Comparison of ENCODE assay signal across 27 mouse cellular contexts in genomic region chr12:26698838-26699237, GRCm38 (mm10).
A peak's percentile ranks its signal among the peaks of the same experiment; 100 is the strongest.
DNase-seq lines count a peak whose midpoint lies in the region; ATAC-seq and TF ChIP-seq lines count a peak whose summit lies in the region.
"Had no signal": no experiment of that assay in that cellular context is flagged by ENCODE, and none has a peak within 500 bp of the region (broad histone marks: within the 10 kb centered on the region; RNA-seq: fewer than 3 reads in every experiment).

No protein-coding gene starts in this region.

- H3K27ac ChIP-seq in hindbrain, postnatal 0 days = no peak overlapping the region
- no peak overlapping the region for H3K27ac ChIP-seq in hindbrain, embryonic 14.5 days
- H3K27ac ChIP-seq: embryonic facial prominence, embryonic 12.5 days; forebrain, embryonic 12.5 days; gastrocnemius, adult 2 months; hindbrain, embryonic 12.5 days; kidney, embryonic 15.5 days; limb, embryonic 13.5 days; midbrain, embryonic 15.5 days; stomach, embryonic 15.5 days had no signal

- no peak overlapping the region for H3K4me3 ChIP-seq in hindbrain, postnatal 0 days (ENCODE audit: low read length)
- no peak overlapping the region for H3K4me3 ChIP-seq in hindbrain, embryonic 14.5 days (replicated peaks; ENCODE audit: low read length)
- H3K4me3 ChIP-seq: embryonic facial prominence, embryonic 12.5 days; forebrain, embryonic 12.5 days; gastrocnemius, adult 2 months; hindbrain, embryonic 12.5 days; kidney, embryonic 15.5 days; limb, embryonic 13.5 days; midbrain, embryonic 15.5 days; stomach, embryonic 15.5 days had no signal

- 35% methylated on average over 1 of the region's 1 CpGs for WGBS in hindbrain, postnatal 0 days
- WGBS in hindbrain, embryonic 14.5 days = 60% methylated on average over 1 of the region's 1 CpGs

- DNase-seq in cerebellum, postnatal 10 days = peak; percentile 29 to 33
- DNase-seq in cerebellum, adult 11-12 months = no peak
- peak; percentile 49 for DNase-seq in heart, adult 11 months
- DNase-seq in heart, postnatal 25 days (ENCODE audit: low spot score) = no peak
- peak; percentile 48 for DNase-seq in hindbrain, postnatal 0 days (ENCODE audit: low spot score)
- DNase-seq in hindbrain, embryonic 14.5 days (ENCODE audit: low spot score) = no peak
- peak; percentile 12 for DNase-seq in Muller cell, postnatal 12 days (ENCODE audit: inconsistent ontology term)
- DNase-seq in adrenal gland, postnatal 4 days (ENCODE audit: low spot score in 2 of 2) = no peak
- DNase-seq: adrenal gland, postnatal 10 days; cerebellum, adult 8-10 months; cerebellum, postnatal 36 days; gastrocnemius, adult 2 months; gastrocnemius, postnatal 36 days; heart, postnatal 14 days; kidney, postnatal 25 days; right cerebral cortex, postnatal 25 days had no signal

- ATAC-seq in hindbrain, postnatal 0 days = no peak
- ATAC-seq in hindbrain, embryonic 14.5 days (ENCODE audit: low FRiP score) = no peak
- ATAC-seq: intestine, postnatal 0 days; lung, postnatal 0 days; midbrain, embryonic 15.5 days had no signal

- H3K9ac ChIP-seq in hindbrain, postnatal 0 days (replicated peaks; ENCODE audit: low read length) = no peak overlapping the region
- H3K9ac ChIP-seq in hindbrain, embryonic 14.5 days = no peak overlapping the region
- H3K9ac ChIP-seq: embryonic facial prominence, embryonic 12.5 days; forebrain, embryonic 12.5 days; hindbrain, embryonic 12.5 days; kidney, embryonic 15.5 days; limb, embryonic 13.5 days; midbrain, embryonic 15.5 days; stomach, embryonic 15.5 days had no signal

- H3K4me2 ChIP-seq in hindbrain, postnatal 0 days (ENCODE audit: low read depth, low read length) = no peak overlapping the region
- H3K4me2 ChIP-seq in hindbrain, embryonic 14.5 days (replicated peaks) = no peak overlapping the region
- H3K4me2 ChIP-seq: embryonic facial prominence, embryonic 12.5 days; forebrain, embryonic 12.5 days; hindbrain, embryonic 12.5 days; kidney, embryonic 15.5 days; limb, embryonic 13.5 days; liver, embryonic 11.5 days; midbrain, embryonic 15.5 days; stomach, embryonic 15.5 days had no signal

- intact Hi-C loops in heart, postnatal 25 days (cut with DNase I) = no loop called here

- H3K36me3 ChIP-seq in hindbrain, postnatal 0 days (ENCODE audit: insufficient read depth, low read length) = no peaks in the 10 kb centered on the region
- H3K36me3 ChIP-seq in hindbrain, embryonic 14.5 days (replicated peaks; ENCODE audit: control insufficient read depth, insufficient read depth) = no peaks in the 10 kb centered on the region
- H3K36me3 ChIP-seq: embryonic facial prominence, embryonic 12.5 days; forebrain, embryonic 12.5 days; hindbrain, embryonic 12.5 days; kidney, embryonic 15.5 days; limb, embryonic 13.5 days; midbrain, embryonic 15.5 days; stomach, embryonic 15.5 days had no signal

- no peak for TF ChIP-seq CTCF in hindbrain, postnatal 0 days (IDR thresholded peaks at IDR 0.05; ENCODE audit: low read depth)

- no peaks in the 10 kb centered on the region for H3K9me3 ChIP-seq in hindbrain, postnatal 0 days (ENCODE audit: low read length)
- H3K9me3 ChIP-seq in hindbrain, embryonic 14.5 days (ENCODE audit: control insufficient read depth, low read length) = no peaks in the 10 kb centered on the region
- H3K9me3 ChIP-seq: embryonic facial prominence, embryonic 12.5 days; forebrain, embryonic 12.5 days; hindbrain, embryonic 12.5 days; kidney, embryonic 15.5 days; limb, embryonic 13.5 days; midbrain, embryonic 15.5 days; stomach, embryonic 15.5 days had no signal

- H3K27me3 ChIP-seq in hindbrain, postnatal 0 days (ENCODE audit: insufficient read depth, low read length) = no peaks in the 10 kb centered on the region
- no peaks in the 10 kb centered on the region for H3K27me3 ChIP-seq in hindbrain, embryonic 14.5 days (ENCODE audit: control insufficient read depth, insufficient read depth, low read length)
- H3K27me3 ChIP-seq: CH12.LX; embryonic facial prominence, embryonic 12.5 days; forebrain, embryonic 12.5 days; hindbrain, embryonic 12.5 days; kidney, embryonic 15.5 days; limb, embryonic 13.5 days; midbrain, embryonic 15.5 days; stomach, embryonic 15.5 days had no signal

- H3K4me1 ChIP-seq in hindbrain, postnatal 0 days (ENCODE audit: insufficient read depth, low read length) = no peaks in the 10 kb centered on the region
- H3K4me1 ChIP-seq in hindbrain, embryonic 14.5 days (replicated peaks; ENCODE audit: control insufficient read depth, insufficient read depth, low read length) = no peaks in the 10 kb centered on the region
- H3K4me1 ChIP-seq: embryonic facial prominence, embryonic 12.5 days; forebrain, embryonic 12.5 days; hindbrain, embryonic 12.5 days; kidney, embryonic 15.5 days; limb, embryonic 13.5 days; midbrain, embryonic 15.5 days; stomach, embryonic 15.5 days had no signal

Comparison
In these comparisons a context has a peak if more than half of its experiments do, and no peak if none do; other contexts are left out.
1. DNase-seq: peak in cerebellum, postnatal 10 days (2 of 2), heart, adult 11 months (single experiment), hindbrain, postnatal 0 days (single experiment) and Muller cell, postnatal 12 days (single experiment); none in cerebellum, adult 11-12 months (single experiment), heart, postnatal 25 days (single experiment), hindbrain, embryonic 14.5 days (single experiment) and adrenal gland, postnatal 4 days (0 of 2).